Mouse (Mus musculus) CD4-positive helper T cell, adult 2 months (primary cell): ENCODE data around the gene Pcbd1.
"Not testable (repeated sequence)": the region's sequence is repeated elsewhere in the genome, so short reads cannot be mapped to it uniquely, and the experiment has no call there.

Experiments
- DNase-seq: peaks from one replicate; pipeline ENCODE4 v3.0.0-alpha.2; 2012; ENCODE audit warnings: low read depth, missing footprints, low spot score

Gene Pcbd1

DNA sequence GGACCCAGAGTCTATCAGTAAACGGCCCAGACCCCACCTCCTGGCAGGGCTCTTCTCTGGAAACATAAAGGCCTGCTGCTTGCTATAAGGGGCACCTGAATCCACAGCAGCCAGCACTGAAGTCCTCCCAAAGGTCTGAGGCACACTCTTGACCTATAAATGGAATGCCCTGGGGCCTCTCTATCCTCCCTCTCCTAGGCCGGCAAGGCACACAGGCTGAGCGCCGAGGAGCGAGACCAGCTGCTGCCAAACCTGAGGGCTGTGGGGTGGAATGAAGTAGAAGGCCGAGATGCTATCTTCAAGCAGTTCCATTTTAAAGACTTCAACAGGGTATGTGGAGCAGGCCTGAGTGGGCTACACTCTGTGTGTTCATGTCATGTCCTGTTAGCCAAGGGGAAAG, 2.7 kb downstream of the Pcbd1 start:
- no peak for DNase-seq

DNA sequence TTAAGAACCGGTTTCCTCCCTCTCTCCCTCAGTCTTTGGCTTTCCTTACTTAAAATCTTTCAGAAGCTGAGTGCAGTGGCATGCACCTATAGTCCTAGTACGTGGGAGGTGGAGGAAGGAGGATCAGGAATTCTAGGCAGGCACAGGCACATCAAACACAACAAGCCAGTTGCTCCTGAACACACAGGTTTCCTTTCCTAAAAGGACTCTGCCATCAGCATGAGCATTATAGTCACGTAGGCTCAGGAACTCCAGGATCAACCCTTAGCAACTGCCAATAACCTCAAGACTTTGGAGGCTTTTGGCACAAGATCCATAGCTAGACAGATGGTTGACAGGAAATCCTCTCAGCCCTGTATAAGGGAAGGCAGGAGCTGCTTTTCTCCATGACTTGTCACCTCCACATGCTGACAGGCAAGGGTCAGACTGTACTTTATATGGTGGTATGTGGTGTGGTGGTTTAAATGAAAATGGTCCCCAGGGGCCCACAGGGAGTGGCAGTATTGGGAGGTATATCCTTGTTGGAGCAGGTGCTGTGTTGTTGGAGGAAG, 14.5 kb downstream of the Pcbd1 start:
- no peak for DNase-seq

DNA sequence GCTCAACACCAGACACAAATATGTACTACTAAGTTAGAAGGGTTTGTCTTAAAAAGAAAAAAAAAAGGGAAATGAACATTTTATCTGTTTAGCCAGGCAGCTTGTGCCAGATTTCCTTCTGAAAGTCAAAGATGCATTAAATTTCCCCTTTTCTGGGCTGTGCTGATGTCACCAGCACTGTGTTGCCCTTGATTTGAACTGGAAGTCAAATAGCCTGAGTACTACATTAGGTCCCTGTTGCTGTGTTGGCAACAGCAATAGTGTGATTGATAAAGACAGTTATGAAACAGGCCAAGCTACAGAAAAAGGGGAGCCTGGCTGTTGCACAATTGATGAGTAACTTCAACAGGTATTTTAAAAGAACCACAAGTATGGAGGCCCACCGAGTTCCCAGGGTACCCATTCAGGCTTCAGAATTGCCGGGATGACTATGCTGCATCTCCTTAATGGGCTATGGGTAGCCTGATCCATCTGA, 25.2 kb downstream of the Pcbd1 start:
- DNase-seq = no peak

DNA sequence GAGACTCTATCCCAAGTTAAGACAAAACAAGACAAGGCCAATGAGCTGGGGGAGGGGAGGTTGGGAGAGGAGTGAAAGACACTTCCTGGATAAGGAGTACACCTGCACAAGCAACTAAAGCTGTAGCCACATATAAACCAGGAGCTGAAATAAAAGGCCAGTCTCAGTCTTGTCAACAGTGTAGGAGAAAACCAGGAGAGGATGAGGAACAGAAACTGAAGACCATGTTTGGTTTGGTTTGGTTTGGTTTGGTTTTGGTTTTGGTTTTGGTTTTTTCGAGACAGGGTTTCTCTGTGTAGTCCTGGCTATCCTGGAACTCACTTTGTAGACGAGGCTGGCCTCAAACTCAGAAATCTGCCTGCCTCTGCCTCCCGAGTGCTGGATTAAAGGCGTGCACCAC, 32.6 kb downstream of the Pcbd1 start:
- DNase-seq = not testable (repeated sequence)

DNA sequence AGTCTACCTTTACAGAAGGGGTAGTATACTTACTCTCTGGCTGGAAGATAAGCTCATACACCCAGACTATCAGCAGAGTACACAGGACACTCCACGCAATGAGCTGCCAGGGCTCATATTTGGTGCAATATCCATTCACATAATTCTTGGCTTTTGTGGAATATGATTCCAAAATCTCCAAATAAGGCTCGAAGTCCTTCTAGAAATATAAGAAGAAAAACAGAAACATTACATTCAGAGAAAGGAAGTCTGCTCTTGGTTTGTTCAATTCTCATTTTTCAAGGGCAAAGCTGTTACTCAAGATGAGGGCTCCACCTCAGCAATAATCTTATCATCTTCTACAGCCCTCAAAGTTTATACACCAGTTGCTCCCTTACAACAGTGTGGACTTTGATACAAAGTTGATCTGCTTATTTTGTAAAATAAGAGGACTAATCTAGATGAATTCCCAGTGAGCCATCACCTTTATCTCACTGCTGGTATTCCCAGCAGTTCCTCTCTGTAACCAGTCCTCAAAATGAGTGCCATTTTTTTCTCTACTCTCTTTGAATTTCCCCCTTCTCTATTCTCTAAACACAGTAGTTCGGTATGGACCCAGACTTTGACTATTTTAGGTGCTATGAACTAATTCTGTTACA, 34.3 kb downstream of the Pcbd1 start:
- DNase-seq = no peak

DNA sequence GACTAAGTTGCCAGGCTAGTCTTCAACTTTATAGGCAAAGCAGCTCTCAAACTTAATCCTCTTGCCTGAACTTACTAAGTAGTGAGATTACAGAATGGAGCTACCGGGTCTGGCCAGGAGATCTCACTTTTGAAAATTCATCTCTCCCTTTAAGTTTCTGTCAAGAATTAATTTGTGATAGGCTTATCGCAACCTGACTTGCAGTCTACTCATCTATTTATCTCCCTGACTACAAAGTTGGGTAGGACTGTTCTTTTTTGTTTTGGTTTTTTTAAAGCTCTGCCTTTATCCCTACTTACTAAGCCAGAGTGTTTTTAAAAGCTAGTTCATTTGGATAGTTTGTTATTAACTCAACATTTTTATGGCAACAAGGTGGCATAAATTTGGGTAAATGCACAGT, 35.3 kb downstream of the Pcbd1 start:
- no peak for DNase-seq

DNA sequence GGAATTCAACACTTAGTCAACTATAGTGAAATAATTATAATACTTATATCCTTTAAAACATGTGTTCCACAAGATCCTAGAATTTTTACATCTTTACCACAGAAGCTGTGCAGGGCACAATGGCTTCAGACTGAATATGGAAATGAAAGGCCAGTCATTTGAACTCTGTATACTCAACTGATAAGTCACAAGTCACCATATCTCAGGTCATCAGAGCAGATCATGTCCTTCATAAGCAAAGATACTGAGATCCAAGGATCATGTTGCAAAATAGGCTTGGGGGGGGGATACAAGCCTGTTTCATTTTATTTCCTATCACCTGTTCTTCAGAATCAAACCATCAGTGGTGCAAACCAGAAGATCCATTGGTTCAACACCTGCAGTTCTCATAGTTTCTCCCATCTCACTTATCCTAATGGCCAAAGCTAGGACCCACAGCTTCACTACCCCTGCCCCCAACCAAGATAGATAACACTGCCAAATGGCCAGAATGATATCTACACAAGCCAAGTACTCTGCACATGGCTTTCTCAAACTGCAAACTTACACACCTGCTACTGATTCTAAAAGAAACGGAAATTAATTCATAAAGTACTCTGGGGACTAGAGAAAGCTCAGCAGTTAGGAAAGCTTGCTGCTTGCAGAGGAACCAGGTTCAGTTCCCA, 39.7 kb downstream of the Pcbd1 start:
- no peak for DNase-seq

DNA sequence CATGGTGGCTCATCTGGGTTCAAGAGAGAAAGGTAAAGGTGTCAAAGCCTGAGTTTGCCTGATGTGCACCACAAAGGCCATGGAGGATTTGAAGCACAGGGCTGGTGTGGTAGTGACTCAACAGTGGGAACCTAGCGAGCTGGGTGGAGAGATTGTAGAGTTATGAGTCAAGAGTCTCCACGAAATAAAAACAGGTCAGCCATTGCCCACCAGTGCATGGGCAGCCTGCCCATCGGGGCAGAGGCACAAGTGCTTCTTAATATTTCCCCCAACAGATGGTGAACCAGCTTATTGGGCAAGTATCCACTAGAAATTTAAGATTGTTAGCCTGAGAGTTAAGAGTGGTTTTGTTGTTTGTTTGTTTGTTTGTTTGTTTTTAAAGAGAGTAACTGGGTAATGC, 41.8 kb downstream of the Pcbd1 start:
- DNase-seq = no peak

DNA sequence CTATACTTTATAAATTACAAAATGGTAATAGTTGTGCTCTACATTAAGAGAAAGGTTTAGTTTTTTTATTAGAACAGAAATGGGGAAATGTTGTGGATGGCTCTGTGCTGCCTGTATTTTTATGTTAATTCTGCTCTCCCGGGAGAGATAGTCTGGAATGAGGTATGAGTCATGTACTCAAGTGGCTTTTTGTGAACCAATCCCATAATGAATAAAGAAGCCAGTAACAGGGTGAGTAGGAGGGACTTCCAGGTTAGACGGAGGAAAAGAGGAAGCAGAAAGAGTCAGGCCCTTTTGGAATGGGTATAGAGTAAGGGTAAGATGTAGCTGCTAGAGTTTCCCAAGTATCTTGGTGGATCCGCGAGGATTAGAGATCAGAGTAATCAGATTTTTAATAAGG, 44.9 kb downstream of the Pcbd1 start:
- no peak for DNase-seq

DNA sequence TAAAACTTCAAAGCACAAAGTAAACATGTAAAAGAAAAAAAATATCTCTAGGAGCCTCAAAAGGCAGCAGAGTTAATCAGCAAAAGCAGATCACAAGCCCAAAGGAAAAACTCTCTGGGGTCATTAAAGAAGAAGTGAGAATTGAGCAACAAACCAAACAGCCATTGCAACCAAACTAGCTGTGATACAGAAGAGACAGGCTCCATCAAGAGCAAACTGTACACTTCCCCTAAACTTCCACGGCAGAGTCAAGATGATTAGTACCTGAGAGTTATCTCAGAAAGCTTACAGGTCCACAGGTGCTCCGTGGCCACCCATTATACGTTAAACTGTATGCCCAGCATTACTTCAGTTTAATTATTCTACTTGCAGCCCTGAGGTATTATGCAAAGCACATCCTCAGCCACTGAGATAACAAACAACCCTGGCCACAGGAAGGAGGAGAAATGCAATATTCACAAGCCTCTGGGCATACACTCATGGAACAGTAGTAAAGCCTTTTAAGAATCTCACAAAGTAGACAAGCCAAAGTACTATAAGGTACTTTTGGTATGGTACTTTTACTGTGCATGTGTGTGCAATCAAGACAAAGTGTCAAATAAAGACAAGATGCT, 46.2 kb downstream of the Pcbd1 start:
- DNase-seq = no peak

DNA sequence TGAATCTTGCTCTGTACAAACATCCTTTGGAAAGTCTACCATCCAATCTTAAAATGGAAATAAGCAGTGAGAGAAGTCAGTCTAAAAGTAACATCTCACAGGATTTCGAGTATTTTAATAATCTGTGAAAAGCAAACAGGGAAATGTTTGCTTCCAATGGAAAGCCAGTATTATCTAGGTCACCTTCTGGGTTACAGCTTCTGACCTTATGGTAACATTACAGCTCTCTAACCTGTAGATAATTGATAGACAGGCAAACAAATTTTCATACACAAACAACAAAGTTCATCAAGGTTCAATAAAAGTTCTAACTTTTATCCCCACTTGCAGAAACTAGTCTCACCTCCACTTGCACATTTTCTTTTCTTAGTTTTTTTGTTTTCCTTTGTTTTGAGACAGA, 48.4 kb downstream of the Pcbd1 start:
- no peak for DNase-seq

DNA sequence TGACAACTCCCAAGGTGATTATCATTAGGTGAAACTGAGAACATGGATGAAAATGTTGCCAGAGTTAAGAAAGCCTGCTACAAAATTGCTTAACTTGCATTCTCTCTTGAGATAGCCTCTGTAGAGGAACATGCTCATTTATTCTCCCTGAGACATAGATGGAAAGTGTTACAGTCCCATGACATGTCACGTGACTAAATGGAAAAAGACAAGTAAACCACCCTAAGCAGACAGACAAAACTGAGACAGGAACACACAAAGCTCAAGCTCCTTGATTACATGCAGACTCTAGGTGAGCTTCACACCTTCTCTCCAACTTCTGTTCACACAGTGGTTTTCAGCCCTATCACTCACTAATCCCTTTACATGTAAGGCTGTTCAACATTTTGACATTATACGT, 54.2 kb downstream of the Pcbd1 start:
- DNase-seq = peak; percentile 14
